Mouse (Mus musculus) liver, embryonic 16.5 days (tissue): ENCODE data around the gene Popdc2. TPM values are rescaled to one million over a fixed set of nuclear protein-coding genes. Genes with fewer than 3 reads are reported as not detected.
A peak's percentile ranks its signal among the peaks of the same experiment; 100 is the strongest.

Source experiments
- ATAC-seq: fragments of 200-750 bp; cut with Nextera tagmentation; 2 replicates; pipeline ENCODE4 v1.8.0; 2017; ENCODE audit warnings: low read depth, mild to moderate bottlenecking, moderate number of reproducible peaks, moderate library complexity
- H3K27ac ChIP-seq: fragments of 300-500 bp; sonication (generic); 2 replicates; pipeline ENCODE4 v1.5.1; 2014; ENCODE audit warnings: mild to moderate bottlenecking, low read length
- H3K27me3 ChIP-seq: fragments of 300-500 bp; sonication (generic); 2 replicates; pipeline ENCODE4 v1.6.1; 2014; ENCODE audit warnings: low read depth, low read length, mixed read lengths; ENCODE audit not compliant: control insufficient read depth, insufficient read depth
- H3K36me3 ChIP-seq: fragments of 300-500 bp; sonication (generic); 2 replicates; pipeline ENCODE4 v1.6.1; 2014; ENCODE audit warnings: mild to moderate bottlenecking; ENCODE audit not compliant: control insufficient read depth, insufficient read depth
- H3K4me1 ChIP-seq: fragments of 300-500 bp; sonication (generic); 2 replicates; pipeline ENCODE4 v1.6.1; 2014; ENCODE audit warnings: low read depth, low read length, mixed read lengths; ENCODE audit not compliant: control insufficient read depth
- H3K4me2 ChIP-seq: fragments of 300-500 bp; sonication (generic); 2 replicates; pipeline ENCODE4 v1.6.1; 2014; ENCODE audit warnings: low read depth, low read length, mixed read lengths
- H3K4me3 ChIP-seq: fragments of 300-500 bp; sonication (generic); 2 replicates; pipeline ENCODE4 v1.5.1; 2014; ENCODE audit warnings: low read depth, mild to moderate bottlenecking, low read length
- H3K9ac ChIP-seq: fragments of 300-500 bp; sonication (generic); 2 replicates; pipeline ENCODE4 v1.6.1; 2014; ENCODE audit warnings: low read depth, low read length
- H3K9me3 ChIP-seq: fragments of 300-500 bp; sonication (generic); replicated peaks from 2 replicates; pipeline ENCODE4 v1.6.1; 2016; ENCODE audit warnings: low read length; ENCODE audit not compliant: control insufficient read depth
- WGBS: fragments of 180-500 bp; shearing (Covaris S2); extraction: QIAGEN DNeasy Blood & Tissue Kit; methylation state at CpG from one replicate; pipeline ENCODE4 v1.1.7; 2014; ENCODE audit not compliant: insufficient replicate concordance; 5-methylcytosine and 5-hydroxymethylcytosine counted together
- polyA plus RNA-seq: library from polyadenylated mRNA; unstranded; fragments of >200 nt; fragmentation: Nextera tagmentation; extraction: Ambion mirVana; gene quantifications from 2 replicates; pipeline ENCODE4 v1.2.1, GENCODE M21; 2015

Gene Popdc2
- polyA plus RNA-seq, 1 experiment from 2014 or later = 21.8 TPM

DNA sequence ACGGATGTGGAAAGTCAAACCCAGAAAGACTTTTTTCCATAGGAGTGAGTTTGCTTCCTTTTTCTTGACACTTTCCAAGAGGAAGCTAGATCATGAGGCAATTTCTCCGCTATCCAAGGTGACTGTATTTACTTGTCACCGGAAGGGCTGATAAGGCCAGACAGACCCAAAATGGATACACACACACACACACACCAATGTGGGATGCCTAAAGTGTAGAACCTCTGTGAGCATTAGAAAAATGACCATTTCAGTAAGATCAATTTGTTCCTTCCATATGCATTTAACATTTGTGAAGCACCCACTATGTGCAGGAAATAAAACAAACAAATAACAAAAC lies 1.2 kb downstream of the Popdc2 start:
- Histone ChIP-seq H3K4me3 (no peak overlapping the region), H3K27ac (no peak overlapping the region), H3K36me3 (no peaks in the 10 kb centered on the region), H3K4me2 (no peak overlapping the region), H3K27me3 (no peaks in the 10 kb centered on the region), H3K4me1 (peaks cover 24% of the 10 kb centered on the region), H3K9ac (no peak overlapping the region), H3K9me3 (no peaks in the 10 kb centered on the region)
- ATAC-seq = no peak
- 48% methylated on average over 3 of the region's 3 CpGs for WGBS

DNA sequence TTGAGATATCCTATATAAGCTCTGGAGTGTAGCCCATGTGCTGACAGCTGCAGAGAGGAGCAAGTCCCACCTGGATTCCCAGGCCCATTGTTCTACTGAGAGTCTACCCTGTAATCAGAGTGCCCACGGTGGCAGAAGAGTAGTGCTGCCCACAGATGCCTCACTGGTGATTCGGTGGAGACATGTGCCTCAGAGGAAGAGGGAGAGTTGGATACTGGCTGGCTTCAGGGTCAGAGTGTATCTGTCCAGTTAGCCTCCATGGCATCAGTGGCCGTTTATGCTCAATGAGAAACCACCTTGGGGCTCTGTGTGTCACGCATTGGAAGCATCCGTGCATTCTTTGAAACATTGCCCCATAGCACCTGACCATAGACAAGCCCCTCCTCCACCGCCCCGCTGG lies 1.6 kb downstream of the Popdc2 start:
- no peak overlapping the region for H3K27ac ChIP-seq
- no peak overlapping the region for H3K4me2 ChIP-seq
- H3K9me3 ChIP-seq = no peaks in the 10 kb centered on the region
- no peak overlapping the region for H3K4me3 ChIP-seq
- WGBS = 58% methylated on average over 7 of the region's 7 CpGs
- no peak for ATAC-seq
- H3K36me3 ChIP-seq = no peaks in the 10 kb centered on the region
- H3K27me3 ChIP-seq = no peaks in the 10 kb centered on the region
- no peak overlapping the region for H3K9ac ChIP-seq
- H3K4me1 ChIP-seq = peaks cover 28% of the 10 kb centered on the region

DNA sequence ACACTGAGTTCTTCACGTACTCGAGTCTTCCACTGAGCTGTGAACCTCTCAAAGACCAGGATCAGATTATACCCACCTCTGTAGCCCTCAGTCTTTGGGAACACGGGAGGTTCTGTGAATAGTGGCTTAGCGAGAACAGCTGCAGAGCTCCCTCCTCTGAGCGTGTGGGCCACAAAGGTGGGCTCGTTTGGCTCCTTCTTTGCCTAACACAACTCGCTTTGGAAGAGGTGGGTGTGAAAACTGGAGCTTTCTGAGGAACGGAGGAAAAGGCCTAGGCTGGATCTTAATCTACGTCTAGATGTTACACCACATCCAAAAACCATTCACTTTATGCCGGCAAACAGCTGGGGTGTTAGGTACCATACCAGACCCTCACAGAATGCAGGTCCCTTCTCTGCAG lies 3.4 kb downstream of the Popdc2 start:
- no peak for ATAC-seq
- no peak overlapping the region for H3K27ac ChIP-seq
- no peak overlapping the region for H3K4me2 ChIP-seq
- no peaks in the 10 kb centered on the region for H3K9me3 ChIP-seq
- no peaks in the 10 kb centered on the region for H3K36me3 ChIP-seq
- no peak overlapping the region for H3K4me3 ChIP-seq
- WGBS = 85% methylated on average over 10 of the region's 10 CpGs
- H3K4me1 ChIP-seq = peaks cover 33% of the 10 kb centered on the region
- H3K9ac ChIP-seq = no peak overlapping the region
- H3K27me3 ChIP-seq = no peaks in the 10 kb centered on the region

DNA sequence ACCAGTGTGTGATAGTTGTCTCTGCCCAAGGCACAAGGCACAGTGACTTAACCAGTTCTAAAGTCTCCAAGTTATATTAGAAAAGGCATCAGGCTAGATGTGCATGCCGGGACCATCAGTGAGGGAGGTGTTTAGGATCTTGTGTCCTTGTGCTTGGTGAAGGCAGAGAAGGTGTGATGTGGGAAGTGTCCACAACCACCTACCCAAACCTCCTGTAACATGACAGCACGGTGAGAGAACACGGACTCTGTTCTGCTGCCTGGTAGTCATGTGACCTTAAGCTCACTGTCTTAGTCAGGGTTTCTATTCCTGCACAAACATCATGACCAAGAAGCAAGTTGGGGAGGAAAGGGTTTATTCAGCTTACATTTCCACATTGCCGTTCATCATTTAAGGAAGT lies 4.2 kb downstream of the Popdc2 start:
- H3K4me3 ChIP-seq = no peak overlapping the region
- H3K9me3 ChIP-seq = no peaks in the 10 kb centered on the region
- 65% methylated on average over 4 of the region's 4 CpGs for WGBS
- peaks cover 41% of the 10 kb centered on the region for H3K4me1 ChIP-seq
- no peak for ATAC-seq
- H3K36me3 ChIP-seq = no peaks in the 10 kb centered on the region
- 0 out of 2 replicates have a peak overlapping the region, but pooled peaks have one; percentile 12 for H3K27ac ChIP-seq
- no peak overlapping the region for H3K9ac ChIP-seq
- no peaks in the 10 kb centered on the region for H3K27me3 ChIP-seq
- H3K4me2 ChIP-seq = no peak overlapping the region

DNA sequence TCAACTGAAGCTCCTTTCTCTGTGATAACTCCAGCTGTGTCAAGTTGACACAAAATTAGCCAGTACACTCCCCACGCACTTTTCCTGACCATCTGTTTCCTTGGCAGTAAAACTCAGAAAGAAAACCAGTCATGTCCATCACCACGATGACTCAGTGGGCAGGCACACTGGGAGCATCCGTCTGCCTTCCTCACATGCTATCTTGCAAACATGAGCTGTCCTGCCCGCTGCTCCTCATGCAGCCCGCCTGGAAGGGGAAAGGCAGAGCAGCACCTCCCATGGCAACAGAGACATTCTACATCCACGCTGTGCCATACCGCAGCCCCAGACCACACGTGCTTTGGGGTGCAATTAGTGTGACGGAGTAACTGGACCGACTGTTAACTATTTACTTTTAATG lies 6.3 kb downstream of the Popdc2 start:
- no peak for ATAC-seq
- no peak overlapping the region for H3K4me3 ChIP-seq
- H3K4me1 ChIP-seq = peaks cover 33% of the 10 kb centered on the region
- H3K27ac ChIP-seq = peak overlapping the region; percentile 35; the same call in 1 of the 2 replicates
- 0 out of 2 replicates have a peak overlapping the region, but pooled peaks have one; percentile 2 for H3K4me2 ChIP-seq
- no peaks in the 10 kb centered on the region for H3K27me3 ChIP-seq
- no peaks in the 10 kb centered on the region for H3K36me3 ChIP-seq
- WGBS = 40% methylated on average over 10 of the region's 10 CpGs
- peak overlapping the region; percentile 3; the same call in 1 of the 2 replicates for H3K9ac ChIP-seq
- H3K9me3 ChIP-seq = no peaks in the 10 kb centered on the region

DNA sequence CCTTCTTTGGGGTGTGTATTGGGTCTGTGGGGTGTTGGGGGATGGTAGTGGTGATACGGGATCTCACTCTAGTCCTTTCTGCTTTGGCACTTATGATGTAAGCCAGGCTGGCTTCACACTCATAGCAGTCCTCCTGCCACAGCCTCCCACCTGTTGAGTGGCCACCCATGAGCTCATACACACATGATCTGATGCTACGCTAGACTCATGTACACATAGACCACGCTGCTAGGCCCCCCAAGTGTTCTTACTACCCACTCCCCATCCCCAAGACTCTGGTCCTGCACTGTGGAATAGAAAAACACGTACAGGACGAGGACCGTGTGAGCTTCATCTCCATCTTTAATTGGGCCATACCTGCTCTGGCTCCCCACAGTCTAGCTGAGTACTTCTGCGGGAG lies 7.0 kb downstream of the Popdc2 start:
- Histone ChIP-seq H3K9ac (no peak overlapping the region), H3K4me3 (no peak overlapping the region), H3K9me3 (no peaks in the 10 kb centered on the region), H3K4me1 (peaks cover 39% of the 10 kb centered on the region), H3K27me3 (no peaks in the 10 kb centered on the region), H3K27ac (no peak overlapping the region), H3K4me2 (no peak overlapping the region), H3K36me3 (no peaks in the 10 kb centered on the region)
- ATAC-seq = no peak
- 78% methylated on average over 7 of the region's 7 CpGs for WGBS

DNA sequence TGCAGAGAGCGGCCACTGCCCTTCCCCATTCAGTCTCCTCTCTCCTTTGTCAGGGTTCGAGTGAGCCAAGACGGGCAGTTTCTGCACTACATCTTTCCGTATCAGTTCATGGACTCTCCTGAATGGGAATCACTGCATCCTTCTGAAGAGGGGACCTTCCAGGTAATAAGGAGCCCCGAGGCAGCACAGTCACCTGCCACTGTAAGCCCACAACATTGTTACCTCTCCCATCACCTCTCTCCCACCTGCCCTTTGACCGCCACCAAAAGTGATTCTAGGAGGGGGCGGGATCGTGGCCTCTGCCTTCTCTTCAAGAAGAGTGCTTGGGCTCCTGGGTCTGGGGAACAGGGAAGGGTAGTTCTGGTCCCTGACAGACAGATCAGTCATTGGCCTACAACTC lies 7.4 kb downstream of the Popdc2 start:
- H3K4me1 ChIP-seq = peaks cover 44% of the 10 kb centered on the region
- no peak overlapping the region for H3K4me3 ChIP-seq
- ATAC-seq = no peak
- no peaks in the 10 kb centered on the region for H3K9me3 ChIP-seq
- 83% methylated on average over 8 of the region's 8 CpGs for WGBS
- no peaks in the 10 kb centered on the region for H3K36me3 ChIP-seq
- H3K9ac ChIP-seq = no peak overlapping the region
- no peak overlapping the region for H3K27ac ChIP-seq
- no peaks in the 10 kb centered on the region for H3K27me3 ChIP-seq
- no peak overlapping the region for H3K4me2 ChIP-seq

DNA sequence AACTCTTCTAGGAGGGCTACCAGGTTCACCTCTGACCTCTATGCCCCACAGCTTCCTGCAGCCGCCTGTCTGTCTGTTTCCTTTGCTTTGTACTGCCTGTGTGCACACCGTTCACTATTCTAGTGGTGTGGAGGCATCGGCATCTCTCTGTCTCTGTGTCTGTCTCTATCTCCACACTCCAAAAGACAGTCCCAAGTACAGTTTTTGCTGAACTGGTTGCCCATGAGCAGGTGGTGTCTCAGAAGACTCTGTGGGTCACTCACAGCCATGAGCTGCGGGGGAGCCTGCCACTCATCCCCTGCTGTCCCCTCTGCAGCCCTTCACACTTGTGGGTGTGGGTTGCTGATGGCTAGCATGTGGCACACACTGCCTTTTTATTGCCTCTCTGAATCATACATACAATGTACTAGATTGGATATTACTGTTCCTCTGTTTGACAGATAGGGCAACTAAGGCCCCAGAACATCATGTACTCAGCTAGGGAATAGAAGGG lies 8.0 kb downstream of the Popdc2 start:
- H3K27me3 ChIP-seq = no peaks in the 10 kb centered on the region
- H3K9ac ChIP-seq = no peak overlapping the region
- H3K4me3 ChIP-seq = no peak overlapping the region
- H3K4me1 ChIP-seq = peaks cover 50% of the 10 kb centered on the region
- H3K9me3 ChIP-seq = no peaks in the 10 kb centered on the region
- 72% methylated on average over 4 of the region's 4 CpGs for WGBS
- no peak for ATAC-seq
- no peaks in the 10 kb centered on the region for H3K36me3 ChIP-seq
- no peak overlapping the region for H3K4me2 ChIP-seq
- H3K27ac ChIP-seq = peak overlapping the region; percentile 98

DNA sequence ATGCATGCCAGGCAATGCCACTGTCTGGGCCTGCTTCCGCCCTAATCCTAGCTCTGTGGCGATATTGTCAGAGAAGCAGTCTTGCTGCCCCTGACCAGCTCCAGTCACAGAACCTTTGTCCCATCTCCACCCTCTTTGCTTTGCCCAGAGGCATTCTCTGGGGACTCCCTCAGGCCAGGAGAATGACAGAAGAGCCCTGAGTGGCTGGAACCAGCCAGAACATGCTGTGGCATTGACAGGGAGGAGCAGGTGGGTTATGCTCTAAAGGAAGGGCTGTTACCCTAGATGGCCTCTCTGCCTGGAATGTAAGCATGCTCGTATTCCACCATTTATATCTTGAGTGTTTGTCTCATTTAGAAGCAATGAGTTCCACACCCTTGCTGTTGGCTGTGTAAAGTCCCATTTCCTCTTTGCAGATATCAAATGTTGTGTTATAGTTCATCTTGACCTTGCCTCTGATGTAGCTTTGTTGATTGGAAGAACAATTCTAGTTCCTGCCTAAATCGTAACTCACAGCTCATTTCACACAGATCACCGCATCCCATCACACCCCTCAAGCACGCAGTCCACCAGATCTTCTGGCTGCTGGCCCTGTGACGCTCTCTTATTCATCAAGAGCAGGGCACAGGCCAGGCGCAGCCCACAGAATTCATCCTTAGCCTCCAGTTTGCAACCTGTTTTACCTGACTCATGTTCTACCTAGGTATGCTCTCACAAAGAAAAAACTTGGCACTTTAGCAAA lies 8.8 kb downstream of the Popdc2 start:
- ATAC-seq = no peak
- H3K27ac ChIP-seq = peak overlapping the region; percentile 98
- no peaks in the 10 kb centered on the region for H3K36me3 ChIP-seq
- peak overlapping the region; percentile 73 for H3K4me2 ChIP-seq
- peaks cover 57% of the 10 kb centered on the region for H3K4me1 ChIP-seq
- H3K9ac ChIP-seq = peak overlapping the region; percentile 82
- H3K27me3 ChIP-seq = no peaks in the 10 kb centered on the region
- 72% methylated on average over 8 of the region's 8 CpGs for WGBS
- no peaks in the 10 kb centered on the region for H3K9me3 ChIP-seq
- H3K4me3 ChIP-seq = peak overlapping the region; percentile 67
